Mouse (Mus musculus) G1E (cell line): ENCODE data around the gene Hspb7. TPM values are rescaled to one million over a fixed set of nuclear protein-coding genes. Genes with fewer than 3 reads are reported as not detected.
A peak's percentile ranks its signal among the peaks of the same experiment; 100 is the strongest.

Source experiments
- ATAC-seq: 2 replicates; pipeline ENCODE4 v1.8.0; 2016; ENCODE audit warnings: mild to moderate bottlenecking; ENCODE audit not compliant: insufficient number of reproducible peaks, poor library complexity, low FRiP score, severe bottlenecking; ENCODE audit errors: extremely low read depth
- DNase-seq: peaks from one replicate; pipeline ENCODE4 v3.0.0; 2012; ENCODE audit warnings: low spot score
- H3K27me3 ChIP-seq: 2 replicates; pipeline ENCODE4 v1.6.1; 2012; ENCODE audit warnings: mild to moderate bottlenecking, low read length, inconsistent platforms; ENCODE audit not compliant: insufficient read depth
- H3K36me3 ChIP-seq: replicated peaks from 2 replicates; pipeline ENCODE3; 2012; ENCODE audit warnings: mild to moderate bottlenecking, inconsistent platforms
- H3K4me1 ChIP-seq: 2 replicates; pipeline ENCODE4 v1.6.1; 2012; ENCODE audit warnings: low read depth, low read length, inconsistent platforms, mixed read lengths; ENCODE audit not compliant: insufficient read depth
- H3K4me3 ChIP-seq: 2 replicates; pipeline ENCODE4 v1.5.1; 2012; ENCODE audit warnings: low read depth, mild to moderate bottlenecking, inconsistent platforms, low read length, moderate library complexity, mixed read lengths
- H3K9me3 ChIP-seq: replicated peaks from 2 replicates; pipeline ENCODE4 v1.6.1; 2012; ENCODE audit warnings: inconsistent platforms
- CTCF ChIP-seq: IDR thresholded peaks from 2 replicates; pipeline ENCODE4 v1.5.1; 2012; ENCODE audit warnings: low read depth, low read length, inconsistent platforms, mixed read lengths
- GATA1 ChIP-seq: IDR thresholded peaks from 2 replicates; pipeline ENCODE4 v1.6.1; 2012; ENCODE audit warnings: borderline replicate concordance, low read length, inconsistent platforms, mixed read lengths
- GATA2 ChIP-seq: IDR thresholded peaks from 2 replicates; pipeline ENCODE4 v1.6.1; 2012; ENCODE audit warnings: low read depth, low read length, inconsistent platforms, borderline replicate concordance
- POLR2AphosphoS5 ChIP-seq: IDR thresholded peaks from 2 replicates; pipeline ENCODE4 v1.6.1; 2012; ENCODE audit warnings: low read depth, low read length, inconsistent platforms; ENCODE audit not compliant: insufficient replicate concordance
- TAL1 ChIP-seq: conservative IDR thresholded peaks from 2 replicates; pipeline ENCODE4 v1.6.1; 2012; ENCODE audit warnings: low read depth, low read length, inconsistent platforms, mixed read lengths
- polyA plus RNA-seq: library from polyadenylated mRNA; stranded (reverse); fragments of >175 nt; gene quantifications from 2 replicates; pipeline ENCODE4 v1.2.3, GENCODE M21; 2012
- total RNA-seq, 2 experiments: library from RNA; stranded (forward) in 1 of 2; stranded (reverse) in 1 of 2; fragments of 200-1000 nt in 1 of 2; fragments of >200 nt in 1 of 2; fragmentation: Nextera tagmentation in 1 of 2; gene quantifications; 2 replicates each; pipeline ENCODE4 v1.2.3; 2014 to 2017

Gene Hspb7
- total and polyA plus RNA-seq, 3 experiments, result not detected

GRCm38 (mm10) chr4:141440877-141441276 lies 20.3 kb downstream of the Hspb7 start:
- no peak overlapping the region for H3K4me3 ChIP-seq
- H3K36me3 ChIP-seq, result no peaks in the 10 kb centered on the region
- H3K27me3 ChIP-seq, result 0 out of 2 replicates have a peak, but pooled peaks cover 2% of the 10 kb centered on the region
- H3K9me3 ChIP-seq, result no peaks in the 10 kb centered on the region
- ATAC-seq (no peak), DNase-seq (no peak)
- H3K4me1 ChIP-seq, result peaks cover 23% of the 10 kb centered on the region
- TF ChIP-seq TAL1 (no peak), GATA1 (no peak), POLR2AphosphoS5 (no peak), CTCF (no peak), GATA2 (no peak)

DNA sequence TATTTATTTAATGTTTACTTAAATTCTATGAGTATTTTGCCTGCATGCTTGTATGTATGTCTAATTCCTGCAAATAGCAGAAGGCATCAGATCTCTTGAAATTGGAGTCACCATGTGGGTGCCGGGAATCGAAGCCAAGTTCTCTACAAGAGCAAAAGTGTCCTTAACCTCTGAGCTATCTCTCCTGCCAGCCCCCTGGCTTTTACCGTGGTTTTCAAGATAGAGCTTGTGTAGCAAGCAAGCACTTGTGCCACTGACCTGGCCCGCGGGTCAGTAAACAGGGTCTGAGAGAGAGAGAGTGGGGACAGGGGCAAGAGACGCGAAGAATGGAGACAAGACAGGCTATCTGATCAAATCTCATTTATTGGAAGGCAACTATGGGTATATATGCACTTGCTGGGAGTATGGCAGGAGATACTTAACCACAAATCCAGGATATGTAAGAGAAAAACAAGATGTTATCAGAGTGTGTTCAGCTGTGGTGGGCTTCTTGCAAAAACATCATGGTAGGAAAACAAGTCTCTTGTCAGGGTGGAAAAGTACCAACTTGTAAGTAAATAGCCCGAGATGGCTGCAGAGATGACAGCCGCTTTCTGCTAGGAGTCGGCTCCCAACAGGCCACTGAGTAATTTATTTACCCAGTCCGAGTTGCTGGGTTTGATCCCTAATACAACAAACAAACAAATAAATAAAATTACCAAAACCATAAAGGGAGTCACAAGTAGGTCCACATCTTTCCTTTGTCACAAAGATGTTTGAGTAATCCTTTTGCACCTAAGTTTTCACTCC lies 23.3 kb downstream of the Hspb7 start:
- no peaks in the 10 kb centered on the region for H3K9me3 ChIP-seq
- peak overlapping the region; percentile 92 for H3K4me3 ChIP-seq
- H3K36me3 ChIP-seq, result peaks cover 25% of the 10 kb centered on the region
- TF ChIP-seq GATA2 (no peak), GATA1 (no peak), TAL1 (no peak), CTCF (no peak), POLR2AphosphoS5 (no peak)
- H3K27me3 ChIP-seq, result 0 out of 2 replicates have a peak, but pooled peaks cover 2% of the 10 kb centered on the region
- no peak for ATAC-seq
- DNase-seq, result no peak
- H3K4me1 ChIP-seq, result peaks cover 31% of the 10 kb centered on the region

- ATAC-seq, result peak; percentile 89
- peak within 1 kb of the TSS; percentile 92 for H3K4me3 ChIP-seq
- TF ChIP-seq GATA1, result no peak
- H3K9me3 ChIP-seq, result no peaks in the 10 kb centered on the region
- H3K27me3 ChIP-seq, result no peaks in the 10 kb centered on the region
- H3K4me1 ChIP-seq, result peaks cover 31% of the 10 kb centered on the region
- peaks cover 34% of the 10 kb centered on the region for H3K36me3 ChIP-seq
- peak; percentile 84 for DNase-seq
Observed at GRCm38 (mm10) chr4:141444451-141445327, 24.1 kb downstream of the Hspb7 start, which contains the start of gene Zbtb17. Gene Zbtb17 (plus strand): TSS chr4:141444654.

- peaks cover 34% of the 10 kb centered on the region for H3K4me1 ChIP-seq
- no peak for ATAC-seq
- peak overlapping the region; percentile 92 for H3K4me3 ChIP-seq
- DNase-seq, result no peak
- no peaks in the 10 kb centered on the region for H3K9me3 ChIP-seq
- peaks cover 38% of the 10 kb centered on the region for H3K36me3 ChIP-seq
- H3K27me3 ChIP-seq, result no peaks in the 10 kb centered on the region
- TF ChIP-seq CTCF (no peak), TAL1 (no peak), GATA2 (no peak), GATA1 (no peak), POLR2AphosphoS5 (no peak)
Observed at GRCm38 (mm10) chr4:141445328-141445720, 24.7 kb downstream of the Hspb7 start.

GRCm38 (mm10) chr4:141446211-141446610 lies 25.6 kb downstream of the Hspb7 start:
- no peaks in the 10 kb centered on the region for H3K27me3 ChIP-seq
- ATAC-seq (no peak), DNase-seq (no peak)
- TF ChIP-seq GATA1 (no peak), GATA2 (no peak), CTCF (no peak)
- H3K4me1 ChIP-seq, result peaks cover 38% of the 10 kb centered on the region
- no peak overlapping the region for H3K4me3 ChIP-seq
- no peaks in the 10 kb centered on the region for H3K9me3 ChIP-seq
- peaks cover 42% of the 10 kb centered on the region for H3K36me3 ChIP-seq

- Histone ChIP-seq H3K4me3 (no peak overlapping the region), H3K4me1 (peaks cover 31% of the 10 kb centered on the region), H3K27me3 (no peaks in the 10 kb centered on the region), H3K9me3 (no peaks in the 10 kb centered on the region), H3K36me3 (peaks cover 86% of the 10 kb centered on the region)
- ATAC-seq (peak; percentile 81), DNase-seq (peak; percentile 71)
- TF ChIP-seq POLR2AphosphoS5 (no peak), CTCF (no peak), GATA1 (no peak), GATA2 (no peak), TAL1 (no peak)
Observed at GRCm38 (mm10) chr4:141451251-141451650, 30.7 kb downstream of the Hspb7 start.
